Mouse (Mus musculus) heart, embryonic 12.5 days (tissue): Measurements from ENCODE around the gene Pik3cb. TPM values are rescaled to one million over a fixed set of nuclear protein-coding genes. Genes with fewer than 3 reads are reported as not detected.
A peak's percentile ranks its signal among the peaks of the same experiment; 100 is the strongest.

Experiments
- ATAC-seq: fragments of 200-750 bp; cut with Nextera tagmentation; 2 replicates; pipeline ENCODE4 v1.8.0; 2017; ENCODE audit warnings: moderate TSS enrichment, moderate library complexity; ENCODE audit not compliant: insufficient number of reproducible peaks, low FRiP score
- H3K27ac ChIP-seq: fragments of 300-500 bp; sonication (generic); 2 replicates; pipeline ENCODE4 v1.5.1; 2016; ENCODE audit warnings: mild to moderate bottlenecking, moderate library complexity; ENCODE audit not compliant: poor library complexity, severe bottlenecking
- H3K27me3 ChIP-seq: fragments of 300-500 bp; sonication (generic); replicated peaks from 2 replicates; pipeline ENCODE4 v1.6.1; 2016; ENCODE audit warnings: mild to moderate bottlenecking, moderate library complexity
- H3K36me3 ChIP-seq: fragments of 300-500 bp; sonication (generic); 2 replicates; pipeline ENCODE4 v1.6.1; 2016; ENCODE audit warnings: mild to moderate bottlenecking, moderate library complexity
- H3K4me1 ChIP-seq: fragments of 300-500 bp; sonication (generic); replicated peaks from 2 replicates; pipeline ENCODE4 v1.6.1; 2016; ENCODE audit warnings: mild to moderate bottlenecking
- H3K4me2 ChIP-seq: fragments of 300-500 bp; sonication (generic); 2 replicates; pipeline ENCODE4 v1.6.1; 2016; ENCODE audit warnings: mild to moderate bottlenecking, moderate library complexity
- H3K4me3 ChIP-seq: fragments of 300-500 bp; sonication (generic); 2 replicates; pipeline ENCODE4 v1.5.1; 2016; ENCODE audit warnings: mild to moderate bottlenecking
- H3K9ac ChIP-seq: fragments of 300-500 bp; sonication (generic); 2 replicates; pipeline ENCODE4 v1.6.1; 2016; ENCODE audit warnings: mild to moderate bottlenecking, moderate library complexity
- H3K9me3 ChIP-seq: fragments of 300-500 bp; sonication (generic); replicated peaks from 2 replicates; pipeline ENCODE4 v1.6.1; 2016; ENCODE audit warnings: mild to moderate bottlenecking, moderate library complexity
- WGBS: fragments of 180-500 bp; shearing (Covaris S2); methylation state at CpG from one replicate; pipeline ENCODE4 v1.1.7; 2016; 5-methylcytosine and 5-hydroxymethylcytosine counted together
- polyA plus RNA-seq: library from polyadenylated mRNA; unstranded; fragments of >200 nt; fragmentation: Nextera tagmentation; extraction: Ambion mirVana; gene quantifications from 2 replicates; pipeline ENCODE4 v1.2.1, GENCODE M21; 2016

Pik3cb gene
- polyA plus RNA-seq, 1 experiment from 2014 or later = 2.5 TPM

- Histone ChIP-seq H3K27ac (no peak overlapping the region), H3K27me3 (no peaks in the 10 kb centered on the region), H3K36me3 (peaks cover 36% of the 10 kb centered on the region), H3K4me2 (no peak overlapping the region), H3K4me1 (peaks cover 5% of the 10 kb centered on the region; the same call in 1 of the 2 replicates), H3K9ac (no peak overlapping the region), H3K4me3 (no peak overlapping the region), H3K9me3 (no peaks in the 10 kb centered on the region)
- ATAC-seq = no peak
- 90% methylated on average over 6 of the region's 6 CpGs for WGBS
Measured at GRCm38 (mm10) chr9:99001326-99001725, 139.1 kb downstream of the Pik3cb start.

GRCm38 (mm10) chr9:98999881-99000339 lies 140.5 kb downstream of the Pik3cb start:
- Histone ChIP-seq H3K4me1 (peaks cover 5% of the 10 kb centered on the region; the same call in 1 of the 2 replicates), H3K36me3 (peaks cover 35% of the 10 kb centered on the region), H3K27ac (no peak overlapping the region), H3K9ac (no peak overlapping the region), H3K4me3 (no peak overlapping the region), H3K4me2 (no peak overlapping the region), H3K27me3 (no peaks in the 10 kb centered on the region), H3K9me3 (no peaks in the 10 kb centered on the region)
- WGBS = 69% methylated on average over 9 of the region's 9 CpGs
- ATAC-seq = no peak

GRCm38 (mm10) chr9:98994103-98994502 lies 146.3 kb downstream of the Pik3cb start:
- Histone ChIP-seq H3K27ac (no peak overlapping the region), H3K36me3 (peaks cover 24% of the 10 kb centered on the region), H3K9me3 (no peaks in the 10 kb centered on the region), H3K4me1 (no peaks in the 10 kb centered on the region), H3K4me3 (no peak overlapping the region), H3K9ac (no peak overlapping the region), H3K27me3 (no peaks in the 10 kb centered on the region), H3K4me2 (no peak overlapping the region)
- no peak for ATAC-seq
- WGBS = 92% methylated on average over 4 of the region's 4 CpGs

GRCm38 (mm10) chr9:98987131-98987530 lies 153.3 kb downstream of the Pik3cb start:
- WGBS = 43% methylated on average over 9 of the region's 9 CpGs
- H3K36me3 ChIP-seq = no peaks in the 10 kb centered on the region
- peak overlapping the region; percentile 88 for H3K4me2 ChIP-seq
- H3K9ac ChIP-seq = peak overlapping the region; percentile 86; the same call in 1 of the 2 replicates
- H3K27me3 ChIP-seq = peaks cover 14% of the 10 kb centered on the region
- H3K9me3 ChIP-seq = no peaks in the 10 kb centered on the region
- H3K4me3 ChIP-seq = peak overlapping the region; percentile 84
- peaks cover 8% of the 10 kb centered on the region; the same call in 1 of the 2 replicates for H3K4me1 ChIP-seq
- no peak for ATAC-seq
- no peak overlapping the region for H3K27ac ChIP-seq

Other genes with a start within 250 kb of the Pik3cb start
- not detected in 2 replicates for gene 7420426K07Rik, start 237.5 kb downstream of the Pik3cb start, polyA plus RNA-seq
- not detected in 2 replicates for gene Foxl2, start 185.3 kb downstream of the Pik3cb start, polyA plus RNA-seq
- gene Faim, start 154.2 kb downstream of the Pik3cb start, polyA plus RNA-seq = 34.6 and 35.7 TPM in 2 replicates
- gene Gm1123, start 104.9 kb downstream of the Pik3cb start, polyA plus RNA-seq = 0.14 TPM in 1 of 2 replicates, not detected in the other
- gene Faiml, start 96.6 kb upstream of the Pik3cb start, polyA plus RNA-seq = not detected in 2 replicates
- 28.6 and 30.2 TPM in 2 replicates for gene Cep70, start 102.7 kb upstream of the Pik3cb start, polyA plus RNA-seq
- gene Esyt3, start 217.9 kb upstream of the Pik3cb start, polyA plus RNA-seq = 0.18 and 0.23 TPM in 2 replicates